In genomic region chr8:35898493-35898892, GRCm38 (mm10) we compare ENCODE assay signal across 21 mouse cellular contexts.
DNase-seq lines count a peak whose midpoint lies in the region; ATAC-seq and TF ChIP-seq lines count a peak whose summit lies in the region.
"Had no signal": no experiment of that assay in that cellular context is flagged by ENCODE, and none has a peak within 500 bp of the region (broad histone marks: within the 10 kb centered on the region; RNA-seq: fewer than 3 reads in every experiment).

No protein-coding gene starts in this region.

- 52% methylated on average over 3 of the region's 3 CpGs for WGBS in lung, embryonic 16.5 days
- WGBS in lung, adult 2 months, result 60% methylated on average over 3 of the region's 3 CpGs
- 80% methylated on average over 3 of the region's 3 CpGs for WGBS in hindbrain, embryonic 10.5 days

- TF ChIP-seq CTCF in lung, adult 2 months (IDR thresholded peaks at IDR 0.05; ENCODE audit: insufficient read depth, low read length), result no peak
- TF ChIP-seq CTCF in CH12.LX (conservative IDR thresholded peaks at IDR 0.05 in 1 of 2, IDR thresholded peaks at IDR 0.05 in 1 of 2; ENCODE audit: low read depth in 2 of 2, low read length in 2 of 2), result no peak

- no peak overlapping the region for H3K4me3 ChIP-seq in lung, embryonic 16.5 days (ENCODE audit: low read length)
- H3K4me3 ChIP-seq in lung, adult 2 months (replicated peaks; ENCODE audit: extremely low read depth, low read depth, low read length), result no peak overlapping the region
- no peak overlapping the region for H3K4me3 ChIP-seq in CH12.LX (replicated peaks in 1 of 3; ENCODE audit: low read depth in 2 of 3, low read length in 2 of 3, poor library complexity in 1 of 3)
- H3K4me3 ChIP-seq in hindbrain, embryonic 10.5 days, result no peak overlapping the region
- H3K4me3 ChIP-seq: embryonic facial prominence, embryonic 12.5 days; embryonic facial prominence, embryonic 15.5 days; gastrocnemius, adult 2 months; hindbrain, embryonic 13.5 days; intestine, embryonic 15.5 days had no signal

- no peaks in the 10 kb centered on the region for H3K9me3 ChIP-seq in lung, embryonic 16.5 days (ENCODE audit: control insufficient read depth, low read length)
- no peaks in the 10 kb centered on the region for H3K9me3 ChIP-seq in CH12.LX (replicated peaks; ENCODE audit: low read length)
- no peaks in the 10 kb centered on the region for H3K9me3 ChIP-seq in hindbrain, embryonic 10.5 days
- H3K9me3 ChIP-seq: embryonic facial prominence, embryonic 12.5 days; embryonic facial prominence, embryonic 15.5 days; hindbrain, embryonic 13.5 days; intestine, embryonic 15.5 days had no signal

- H3K79me2 ChIP-seq in CH12.LX (replicated peaks; ENCODE audit: control insufficient read depth, extremely low read depth, insufficient read depth, poor library complexity, severe bottlenecking), result no peaks in the 10 kb centered on the region

- dilution Hi-C loops in CH12.LX (cut with MboI; ENCODE audit: extremely low pct_ligation_motif_present, extremely low pct_unique_long_range_greater_than_20kb, low sequenced_read_pairs), result no loop called here

- H3K4me1 ChIP-seq in lung, embryonic 16.5 days (replicated peaks; ENCODE audit: control insufficient read depth, insufficient read depth, low read length), result peaks cover 7% of the 10 kb centered on the region
- no peaks in the 10 kb centered on the region for H3K4me1 ChIP-seq in lung, adult 2 months (ENCODE audit: control insufficient read depth, insufficient read depth, low read length)
- H3K4me1 ChIP-seq in CH12.LX (ENCODE audit: control insufficient read depth in 1 of 2, insufficient read depth in 2 of 2), result peaks cover 11 to 18% of the 10 kb centered on the region in 2 experiments
- H3K4me1 ChIP-seq in hindbrain, embryonic 10.5 days (replicated peaks), result peaks cover 6% of the 10 kb centered on the region; the same call in 1 of the 2 replicates
- H3K4me1 ChIP-seq: embryonic facial prominence, embryonic 12.5 days; embryonic facial prominence, embryonic 15.5 days; intestine, embryonic 15.5 days had no signal

- in situ Hi-C loops in CH12.LX (cut with MboI; ENCODE audit: low pct_ligation_motif_present, low pct_unique_long_range_greater_than_20kb, low sequenced_read_pairs), result no loop called here

- H3K27me3 ChIP-seq in lung, embryonic 16.5 days (ENCODE audit: control insufficient read depth, insufficient read depth, low read depth, low read length), result peaks cover 8% of the 10 kb centered on the region
- H3K27me3 ChIP-seq in CH12.LX (replicated peaks), result peaks cover 4% of the 10 kb centered on the region
- H3K27me3 ChIP-seq in hindbrain, embryonic 10.5 days (ENCODE audit: insufficient read depth, poor library complexity, severe bottlenecking), result no peaks in the 10 kb centered on the region
- H3K27me3 ChIP-seq: embryonic facial prominence, embryonic 12.5 days; embryonic facial prominence, embryonic 15.5 days; hindbrain, embryonic 13.5 days; intestine, embryonic 15.5 days had no signal

- H3K27ac ChIP-seq in lung, embryonic 16.5 days (ENCODE audit: low read length), result no peak overlapping the region
- H3K27ac ChIP-seq in CH12.LX (ENCODE audit: insufficient read depth, low read depth), result no peak overlapping the region
- H3K27ac ChIP-seq in hindbrain, embryonic 10.5 days, result no peak overlapping the region
- H3K27ac ChIP-seq: embryonic facial prominence, embryonic 12.5 days; embryonic facial prominence, embryonic 15.5 days; gastrocnemius, adult 2 months; hindbrain, embryonic 13.5 days; intestine, embryonic 15.5 days had no signal

- 0 out of 2 replicates have a peak, but pooled peaks have one; percentile 41 for ATAC-seq in lung, embryonic 16.5 days (ENCODE audit: low read depth)
- ATAC-seq: activated CD4-positive, CD25-positive, alpha-beta regulatory T cell, adult 4 months; forebrain, embryonic 14.5 days; forebrain, postnatal 0 days; hindbrain, embryonic 16.5 days; intestine, embryonic 15.5 days had no signal

- no peaks in the 10 kb centered on the region for H3K36me3 ChIP-seq in lung, embryonic 16.5 days (ENCODE audit: control insufficient read depth, insufficient read depth, low read length)
- H3K36me3 ChIP-seq in CH12.LX (replicated peaks in 1 of 2; ENCODE audit: control insufficient read depth in 1 of 2, insufficient read depth in 1 of 2, low read length in 1 of 2), result no peaks in the 10 kb centered on the region
- no peaks in the 10 kb centered on the region for H3K36me3 ChIP-seq in hindbrain, embryonic 10.5 days
- H3K36me3 ChIP-seq: embryonic facial prominence, embryonic 12.5 days; embryonic facial prominence, embryonic 15.5 days; hindbrain, embryonic 13.5 days; intestine, embryonic 15.5 days had no signal

- no peak overlapping the region for H3K9ac ChIP-seq in lung, embryonic 16.5 days (ENCODE audit: low read length)
- no peak overlapping the region for H3K9ac ChIP-seq in CH12.LX (ENCODE audit: insufficient read depth, low read depth)
- H3K9ac ChIP-seq: embryonic facial prominence, embryonic 12.5 days; embryonic facial prominence, embryonic 15.5 days; forebrain, postnatal 0 days; hindbrain, embryonic 13.5 days; intestine, embryonic 15.5 days had no signal

- DNase-seq in cerebellum, postnatal 25 days, result peak; percentile 38 to 57
- no peak for DNase-seq in cerebellum, adult 11-12 months
- DNase-seq in lung, adult 2 months, result no peak
- no peak for DNase-seq in CH12.LX (ENCODE audit: extremely low read depth)
- no peak for DNase-seq in hindbrain, embryonic 10.5 days (ENCODE audit: low spot score)
- DNase-seq: adrenal gland, adult 8-10 months; adrenal gland, postnatal 25 days; cerebellum, adult 9-10 months; forebrain, postnatal 0 days; gastrocnemius, adult 2 months; gastrocnemius, postnatal 14 days; heart, adult 11 months had no signal

- TF ChIP-seq RAD21 in CH12.LX (IDR thresholded peaks at IDR 0.05; ENCODE audit: low read depth, low read length), result no peak

- no peak for TF ChIP-seq EP300 in CH12.LX (IDR thresholded peaks at IDR 0.05; ENCODE audit: low read length)

- H3K4me2 ChIP-seq in lung, embryonic 16.5 days (ENCODE audit: low read depth, low read length), result no peak overlapping the region
- no peak overlapping the region for H3K4me2 ChIP-seq in CH12.LX (ENCODE audit: insufficient read depth, low read depth, poor library complexity, severe bottlenecking)
- H3K4me2 ChIP-seq: embryonic facial prominence, embryonic 12.5 days; embryonic facial prominence, embryonic 15.5 days; heart, embryonic 11.5 days; hindbrain, embryonic 13.5 days; intestine, embryonic 15.5 days had no signal

- no peak for TF ChIP-seq POLR2A in lung, adult 2 months (IDR thresholded peaks at IDR 0.05; ENCODE audit: borderline replicate concordance, extremely low read depth, low read depth, low read length)
- TF ChIP-seq POLR2A in CH12.LX (IDR thresholded peaks at IDR 0.05; ENCODE audit: low read depth, low read length), result no peak

TF ChIP-seq in CH12.LX, 34 proteins besides CTCF, POLR2A, EP300 and RAD21:
- TF ChIP-seq USF2 (conservative IDR thresholded peaks at IDR 0.05; ENCODE audit: low read depth, low read length) (no peak), KAT2A (IDR thresholded peaks at IDR 0.05; ENCODE audit: insufficient replicate concordance, low read length) (no peak), MAFK (IDR thresholded peaks at IDR 0.05; ENCODE audit: insufficient replicate concordance, low read length) (0 out of 2 replicates have a peak, but pooled peaks have one; percentile 17), ZNF384 (IDR thresholded peaks at IDR 0.05; ENCODE audit: low read depth, low read length) (no peak), SMC3 (IDR thresholded peaks at IDR 0.05; ENCODE audit: low read depth, low read length) (no peak), UBTF (IDR thresholded peaks at IDR 0.05; ENCODE audit: low read depth, low read length) (no peak), JUN (IDR thresholded peaks at IDR 0.05; ENCODE audit: insufficient read depth, low read depth, low read length) (peak; percentile 3; the same call in 1 of the 2 replicates), MAX (IDR thresholded peaks at IDR 0.05; ENCODE audit: low read length) (peak; percentile 88), PAX5 (IDR thresholded peaks at IDR 0.05; ENCODE audit: low read length) (no peak), BHLHE40 (IDR thresholded peaks at IDR 0.05; ENCODE audit: low read depth, low read length) (peak; percentile 56)

Comparison
In these comparisons a context has a peak if more than half of its experiments do, and no peak if none do; other contexts are left out.
1. DNase-seq: peak in cerebellum, postnatal 25 days (2 of 2); none in cerebellum, adult 11-12 months (single experiment), lung, adult 2 months (single experiment), CH12.LX (single experiment) and hindbrain, embryonic 10.5 days (single experiment).